Mouse (Mus musculus) limb, embryonic 13.5 days (tissue): ENCODE measurements around the gene Ddx1. TPM values are rescaled to one million over a fixed set of nuclear protein-coding genes. Genes with fewer than 3 reads are reported as not detected.

Experiments used
- ATAC-seq: fragments of 200-750 bp; cut with Nextera tagmentation; 2 replicates; pipeline ENCODE4 v1.8.0; 2017; ENCODE audit warnings: low read depth, moderate number of reproducible peaks, moderate TSS enrichment; ENCODE audit not compliant: low FRiP score
- H3K27ac ChIP-seq: fragments of 300-500 bp; sonication (generic); 2 replicates; pipeline ENCODE4 v1.5.1; 2015; ENCODE audit warnings: inconsistent platforms, mild to moderate bottlenecking, moderate library complexity
- H3K27me3 ChIP-seq: fragments of 300-500 bp; sonication (generic); 2 replicates; pipeline ENCODE4 v1.6.1; 2015; ENCODE audit warnings: mild to moderate bottlenecking, inconsistent platforms
- H3K36me3 ChIP-seq: fragments of 300-500 bp; sonication (generic); 2 replicates; pipeline ENCODE4 v1.6.1; 2015; ENCODE audit warnings: inconsistent platforms, mild to moderate bottlenecking, moderate library complexity
- H3K4me1 ChIP-seq: fragments of 300-500 bp; sonication (generic); 2 replicates; pipeline ENCODE4 v1.6.1; 2015; ENCODE audit warnings: inconsistent platforms
- H3K4me2 ChIP-seq: fragments of 300-500 bp; sonication (generic); replicated peaks from 2 replicates; pipeline ENCODE4 v1.6.1; 2015; ENCODE audit warnings: inconsistent platforms, mild to moderate bottlenecking, moderate library complexity
- H3K4me3 ChIP-seq: fragments of 300-500 bp; sonication (generic); 2 replicates; pipeline ENCODE4 v1.5.1; 2015; ENCODE audit warnings: moderate library complexity, mild to moderate bottlenecking, inconsistent platforms
- H3K9ac ChIP-seq: fragments of 300-500 bp; sonication (generic); 2 replicates; pipeline ENCODE4 v1.6.1; 2015; ENCODE audit warnings: mild to moderate bottlenecking, inconsistent platforms
- H3K9me3 ChIP-seq: fragments of 300-500 bp; sonication (generic); 2 replicates; pipeline ENCODE4 v1.6.1; 2016; ENCODE audit warnings: inconsistent platforms
- WGBS: fragments of 180-500 bp; shearing (Covaris S2); methylation state at CpG from one replicate; pipeline ENCODE4 v1.1.7; 2015; 5-methylcytosine and 5-hydroxymethylcytosine counted together
- polyA plus RNA-seq: library from polyadenylated mRNA; unstranded; fragments of >200 nt; fragmentation: Nextera tagmentation; extraction: Ambion mirVana; gene quantifications from 2 replicates; pipeline ENCODE4 v1.2.1, GENCODE M21; 2015

Ddx1 gene
- 145 and 153 TPM in 2 replicates for polyA plus RNA-seq

- H3K9me3 ChIP-seq: no peaks in the 10 kb centered on the region
- WGBS: 3% methylated on average over 50 of the region's 59 CpGs
- peaks cover 9% of the 10 kb centered on the region for H3K4me1 ChIP-seq
- peak within 1 kb of the TSS; percentile 84 for H3K27ac ChIP-seq
- H3K36me3 ChIP-seq: peaks cover 12% of the 10 kb centered on the region
- peak within 1 kb of the TSS; percentile 92 for H3K9ac ChIP-seq
- no peaks in the 10 kb centered on the region for H3K27me3 ChIP-seq
- H3K4me3 ChIP-seq: peak within 1 kb of the TSS; percentile 94
- ATAC-seq: peak; percentile 89
- H3K4me2 ChIP-seq: peak within 1 kb of the TSS; percentile 61
Measured at GRCm38 (mm10) chr12:13248691-13249572, at the start of gene Ddx1. Ddx1 (minus strand) TSS chr12:13249213.

- ATAC-seq: peak; percentile 69
- WGBS: 20% methylated on average over 3 of the region's 3 CpGs
- H3K9ac ChIP-seq: no peak overlapping the region
Measured at GRCm38 (mm10) chr12:13293421-13293881, 44.4 kb upstream of the Ddx1 start.

DNA sequence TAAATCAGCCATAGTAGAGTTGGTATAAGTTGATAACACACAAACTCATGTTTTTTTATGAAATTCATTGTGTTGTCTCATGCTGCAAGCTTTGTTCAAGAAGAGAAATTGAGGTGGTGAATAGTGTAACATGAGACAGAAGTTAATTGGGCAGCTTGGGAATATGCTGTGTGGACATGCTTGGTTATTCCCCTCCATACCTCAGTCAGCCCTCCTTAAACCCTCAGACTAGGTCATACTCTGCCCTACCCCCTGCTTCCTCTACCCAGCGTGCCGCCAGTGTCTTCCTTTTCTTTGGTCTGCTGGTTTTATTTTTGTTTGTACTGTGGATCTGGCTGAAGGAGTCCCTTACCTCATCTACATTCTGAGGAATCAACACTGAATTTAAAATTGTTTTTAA lies 42.4 kb upstream of the Ddx1 start:
- Histone ChIP-seq H3K27me3 (no peaks in the 10 kb centered on the region), H3K36me3 (peaks cover 23% of the 10 kb centered on the region), H3K4me1 (peaks cover 7% of the 10 kb centered on the region; the same call in 1 of the 2 replicates), H3K9me3 (no peaks in the 10 kb centered on the region), H3K9ac (no peak overlapping the region), H3K4me3 (no peak overlapping the region), H3K4me2 (no peak overlapping the region), H3K27ac (no peak overlapping the region)
- no peak for ATAC-seq
- 92% methylated on average over 2 of the region's 2 CpGs for WGBS

More at GRCm38 (mm10) chr12:13293421-13293881, 44.4 kb upstream of the Ddx1 start:
- no peak overlapping the region for H3K27ac ChIP-seq
- no peaks in the 10 kb centered on the region for H3K9me3 ChIP-seq
- H3K4me3 ChIP-seq: no peak overlapping the region
- no peak overlapping the region for H3K4me2 ChIP-seq
- H3K36me3 ChIP-seq: peaks cover 18% of the 10 kb centered on the region
- no peaks in the 10 kb centered on the region for H3K27me3 ChIP-seq
- peaks cover 7% of the 10 kb centered on the region; the same call in 1 of the 2 replicates for H3K4me1 ChIP-seq

DNA sequence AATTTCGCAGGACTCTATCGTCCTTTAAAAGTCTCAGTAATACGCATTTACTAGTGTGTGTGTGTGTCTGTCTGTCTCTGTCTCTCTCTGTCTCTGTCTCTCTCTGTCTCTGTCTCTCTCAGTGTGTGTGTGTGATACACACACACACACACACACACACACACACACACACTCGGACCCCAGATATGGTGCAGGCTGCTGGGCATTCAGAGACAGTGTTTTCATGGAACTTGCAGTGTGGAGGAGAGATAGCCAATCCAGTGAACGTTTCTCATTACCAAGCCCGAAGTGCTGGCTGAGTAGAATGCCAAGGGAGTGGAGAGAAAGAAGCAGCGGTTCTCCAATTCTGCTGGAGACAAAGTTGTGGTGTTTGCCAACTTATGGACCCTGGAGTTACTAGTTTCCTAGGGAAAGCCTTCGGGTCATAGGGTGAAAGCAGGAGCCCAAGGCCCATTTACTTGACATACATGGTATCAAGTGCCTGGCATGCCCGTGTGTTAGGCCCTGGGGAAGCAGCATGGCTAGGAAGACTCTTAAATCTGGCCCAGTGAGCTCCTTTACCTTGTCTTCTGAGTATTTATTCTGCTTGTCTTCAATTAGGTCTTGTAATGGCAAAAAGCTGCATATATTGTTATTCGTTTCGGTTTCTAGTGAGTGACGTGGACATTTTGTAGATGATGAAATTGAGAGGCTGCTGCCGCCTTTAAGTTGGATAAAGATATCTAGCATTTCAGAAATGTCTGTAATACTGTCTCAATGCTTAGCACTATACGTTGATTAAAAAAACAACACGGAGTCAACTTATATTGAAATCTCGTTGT lies 20.8 kb upstream of the Ddx1 start:
- Histone ChIP-seq H3K27me3 (no peaks in the 10 kb centered on the region), H3K9me3 (no peaks in the 10 kb centered on the region), H3K9ac (peak overlapping the region; percentile 85), H3K4me3 (peak overlapping the region; percentile 88), H3K4me1 (peaks cover 6% of the 10 kb centered on the region), H3K4me2 (peak overlapping the region; percentile 85), H3K27ac (no peak overlapping the region), H3K36me3 (peaks cover 8% of the 10 kb centered on the region)
- 0 out of 2 replicates have a peak, but pooled peaks have one; percentile 3 for ATAC-seq
- 47% methylated on average over 16 of the region's 16 CpGs for WGBS

- Histone ChIP-seq H3K9me3 (no peaks in the 10 kb centered on the region), H3K9ac (peak within 1 kb of the TSS; percentile 85), H3K4me3 (peak within 1 kb of the TSS; percentile 88), H3K27ac (no peak within 1 kb of the TSS), H3K4me1 (peaks cover 6% of the 10 kb centered on the region), H3K27me3 (no peaks in the 10 kb centered on the region), H3K4me2 (peak within 1 kb of the TSS; percentile 85), H3K36me3 (peaks cover under 1% of the 10 kb centered on the region; the same call in 1 of the 2 replicates)
- ATAC-seq: peak; percentile 94
- WGBS: 4% methylated on average over 38 of the region's 38 CpGs
Measured at GRCm38 (mm10) chr12:13268826-13269449, 19.9 kb upstream of the Ddx1 start, which contains the start of gene Nbas. Nbas (plus strand) TSS chr12:13269133.

DNA sequence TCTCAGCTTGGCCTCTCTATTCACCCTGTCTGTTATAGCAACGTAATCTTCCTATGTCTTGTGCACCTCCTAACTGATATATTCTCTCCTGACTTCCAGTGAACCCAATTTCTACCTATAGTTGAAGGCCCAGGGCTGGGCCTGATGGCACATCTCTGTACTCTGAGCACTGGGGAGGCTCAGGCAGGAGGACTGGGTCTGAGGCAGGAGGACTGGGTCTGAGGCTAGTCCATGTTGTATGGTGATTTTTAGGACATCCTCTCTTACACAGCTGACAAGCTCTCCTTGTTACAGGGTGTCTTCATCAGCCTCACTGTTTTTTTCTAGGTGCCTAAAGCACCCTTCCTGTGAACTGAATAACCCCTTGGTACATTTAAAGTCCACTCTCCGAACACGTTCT lies 19.4 kb upstream of the Ddx1 start:
- H3K27ac ChIP-seq: no peak overlapping the region
- H3K27me3 ChIP-seq: no peaks in the 10 kb centered on the region
- peak overlapping the region; percentile 88 for H3K4me3 ChIP-seq
- H3K9me3 ChIP-seq: no peaks in the 10 kb centered on the region
- H3K36me3 ChIP-seq: no peaks in the 10 kb centered on the region
- peak overlapping the region; percentile 85 for H3K4me2 ChIP-seq
- H3K4me1 ChIP-seq: peaks cover 6% of the 10 kb centered on the region
- 52% methylated on average over 3 of the region's 3 CpGs for WGBS
- ATAC-seq: peak; percentile 37; the same call in 1 of the 2 replicates
- H3K9ac ChIP-seq: no peak overlapping the region

- no peak overlapping the region for H3K4me2 ChIP-seq
- 63% methylated on average over 2 of the region's 2 CpGs for WGBS
- no peak overlapping the region for H3K9ac ChIP-seq
- H3K36me3 ChIP-seq: no peaks in the 10 kb centered on the region
- H3K4me3 ChIP-seq: no peak overlapping the region
- H3K9me3 ChIP-seq: no peaks in the 10 kb centered on the region
- H3K4me1 ChIP-seq: no peaks in the 10 kb centered on the region
- no peaks in the 10 kb centered on the region; the same call in 1 of the 2 replicates for H3K27me3 ChIP-seq
- ATAC-seq: no peak
- H3K27ac ChIP-seq: no peak overlapping the region
Measured at GRCm38 (mm10) chr12:13255701-13256100, 6.7 kb upstream of the Ddx1 start.

DNA sequence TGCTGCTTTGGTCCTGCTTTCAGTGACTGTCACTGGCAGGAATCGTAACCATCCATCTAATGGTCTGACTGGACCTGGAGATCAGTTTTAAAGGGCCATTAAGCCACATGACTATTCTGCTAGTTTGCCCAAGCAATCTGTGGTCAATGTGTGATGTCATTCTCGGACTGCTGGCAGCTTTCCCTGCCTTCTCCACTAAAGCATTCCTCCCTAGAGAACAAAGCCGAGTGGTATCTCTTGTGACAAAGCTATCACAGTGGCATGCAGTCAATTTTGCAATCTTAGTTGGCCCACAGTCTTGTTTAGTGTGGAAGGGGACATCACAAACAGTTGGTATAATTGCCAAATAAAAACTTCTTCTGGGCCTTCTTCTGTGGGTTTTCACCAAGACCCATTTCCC lies 6.1 kb upstream of the Ddx1 start:
- Histone ChIP-seq H3K9ac (no peak overlapping the region), H3K27ac (no peak overlapping the region), H3K4me2 (no peak overlapping the region), H3K9me3 (no peaks in the 10 kb centered on the region), H3K27me3 (no peaks in the 10 kb centered on the region; the same call in 1 of the 2 replicates), H3K4me1 (no peaks in the 10 kb centered on the region), H3K36me3 (no peaks in the 10 kb centered on the region), H3K4me3 (no peak overlapping the region)
- ATAC-seq: no peak
- WGBS: 37% methylated on average over 3 of the region's 3 CpGs

- 90% methylated on average over 3 of the region's 3 CpGs for WGBS
- H3K36me3 ChIP-seq: peaks cover 5% of the 10 kb centered on the region; the same call in 1 of the 2 replicates
- H3K9ac ChIP-seq: peak overlapping the region; percentile 92
- peaks cover 9% of the 10 kb centered on the region for H3K4me1 ChIP-seq
- peak overlapping the region; percentile 94 for H3K4me3 ChIP-seq
- no peaks in the 10 kb centered on the region for H3K27me3 ChIP-seq
- ATAC-seq: 0 out of 2 replicates have a peak, but pooled peaks have one; percentile 18
- H3K4me2 ChIP-seq: peak overlapping the region; percentile 61
- H3K9me3 ChIP-seq: no peaks in the 10 kb centered on the region
- H3K27ac ChIP-seq: no peak overlapping the region
Measured at GRCm38 (mm10) chr12:13249573-13249919, 533 bp upstream of the Ddx1 start.

DNA sequence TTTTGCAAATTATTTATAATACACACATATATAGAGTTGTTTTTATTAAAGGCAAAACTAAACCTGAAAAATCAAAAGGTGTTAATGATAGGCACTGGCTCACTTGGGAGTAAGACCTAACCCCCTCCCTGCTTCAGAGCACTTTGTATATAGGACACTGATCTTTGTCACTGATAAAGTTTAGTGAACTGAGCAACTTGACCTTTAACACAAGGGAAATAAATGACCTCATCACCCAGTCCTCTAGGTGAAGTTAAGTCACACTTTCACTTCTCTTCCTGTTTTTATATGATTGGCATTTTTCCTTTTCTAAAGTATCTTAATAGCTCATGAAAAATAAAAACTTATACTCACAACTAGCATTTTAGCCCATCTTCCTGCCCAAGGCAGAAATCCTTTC lies 6.6 kb downstream of the Ddx1 start:
- no peaks in the 10 kb centered on the region for H3K27me3 ChIP-seq
- no peaks in the 10 kb centered on the region for H3K4me1 ChIP-seq
- no peak overlapping the region for H3K4me2 ChIP-seq
- no peak overlapping the region for H3K9ac ChIP-seq
- no peak overlapping the region for H3K27ac ChIP-seq
- H3K36me3 ChIP-seq: peaks cover 63% of the 10 kb centered on the region
- no peaks in the 10 kb centered on the region for H3K9me3 ChIP-seq
- no peak overlapping the region for H3K4me3 ChIP-seq
- no peak for ATAC-seq

DNA sequence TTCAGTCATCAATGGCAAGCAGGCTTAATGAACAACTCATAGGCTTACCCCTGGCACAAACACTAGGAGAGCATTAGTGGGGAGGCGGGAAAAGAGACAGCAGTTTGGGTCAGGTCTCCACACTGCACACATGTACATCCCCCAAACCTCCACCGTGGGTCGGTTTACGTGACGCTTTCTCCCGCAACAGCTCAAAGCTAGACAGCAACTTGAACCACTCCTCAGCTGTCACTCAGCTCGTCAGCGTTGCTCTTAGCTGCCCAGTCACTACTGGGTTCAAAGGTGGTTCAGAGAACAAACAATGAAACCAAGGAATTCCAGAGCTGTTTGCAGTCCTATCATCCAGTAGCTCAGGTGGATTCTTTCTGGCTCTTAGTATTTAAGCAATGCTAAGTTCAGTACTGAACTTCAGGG lies 30.9 kb downstream of the Ddx1 start:
- no peak; the same call in 1 of the 2 replicates for ATAC-seq
- H3K4me3 ChIP-seq: no peak overlapping the region
- H3K9me3 ChIP-seq: no peaks in the 10 kb centered on the region
- H3K4me1 ChIP-seq: peaks cover 6% of the 10 kb centered on the region
- H3K9ac ChIP-seq: no peak overlapping the region
- H3K27me3 ChIP-seq: peaks cover 3% of the 10 kb centered on the region; the same call in 1 of the 2 replicates
- 88% methylated on average over 8 of the region's 8 CpGs for WGBS
- H3K27ac ChIP-seq: no peak overlapping the region
- H3K4me2 ChIP-seq: no peak overlapping the region
- H3K36me3 ChIP-seq: peaks cover 41% of the 10 kb centered on the region
